Mouse (Mus musculus): ENCODE measurements at regions not wholly inside any gene's neighbourhood (a gene's known extent, or its start where the extent isn't known, plus 50 kb on each side); places are given as distances from the start of the nearest gene placed in this dataset.

DNA sequence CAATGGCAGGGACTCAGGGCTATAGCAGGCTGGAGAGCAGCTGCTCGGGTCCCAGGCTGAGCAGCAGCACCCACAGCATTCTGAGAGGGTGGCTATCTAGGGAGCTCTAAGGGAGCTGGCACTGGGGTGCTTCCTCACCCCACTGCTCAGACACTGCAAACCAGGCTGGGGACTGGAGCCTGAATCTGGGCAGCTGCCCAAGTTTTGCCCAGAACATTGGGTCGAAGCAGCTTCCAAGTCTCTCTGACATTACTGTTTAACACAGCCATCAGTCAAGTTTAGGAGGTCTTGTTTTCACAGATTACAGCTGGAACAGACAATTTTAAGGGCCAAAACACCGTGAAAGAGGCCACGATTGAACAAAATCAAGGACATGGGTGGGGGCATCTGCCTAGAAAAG is 96.1 kb upstream of the Tcerg1l start:
- peak; percentile 60 to 78 for DNase-seq

GRCm38 (mm10) chr7:138492261-138492660 is 94.7 kb upstream of the Tcerg1l start:
- peak; percentile 28 to 62 for DNase-seq

DNA sequence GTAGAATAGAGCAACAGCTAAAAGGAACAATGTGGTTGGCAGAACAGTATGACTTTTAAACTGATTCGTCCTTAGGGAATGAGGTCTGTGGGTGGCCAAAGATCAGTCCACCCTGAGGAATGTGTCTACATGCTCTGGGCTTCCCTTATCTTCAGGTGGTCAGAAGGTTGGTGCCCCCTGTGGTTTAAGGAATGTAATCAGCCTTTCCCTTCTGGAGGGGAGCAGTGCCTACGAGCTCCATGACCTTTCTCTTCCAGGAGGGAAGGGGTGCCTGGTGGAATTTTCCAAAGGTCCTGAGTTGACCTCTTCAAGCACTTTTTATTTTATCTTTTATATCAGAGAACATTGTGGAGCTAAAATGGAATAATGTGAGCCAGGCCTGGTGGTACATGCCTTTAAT is 91.9 kb upstream of the Tcerg1l start:
- DNase-seq = no peak

GRCm38 (mm10) chr7:138488201-138488720 is 90.7 kb upstream of the Tcerg1l start:
- peak; percentile 30 to 54 for DNase-seq

- peak; percentile 50 to 67 for DNase-seq
These were observed 75.4 kb upstream of the Tcerg1l start for GRCm38 (mm10) chr7:138472891-138473455.

- DNase-seq = peak in 1 of 2 experiments; percentile 17
These were observed 74.8 kb upstream of the Tcerg1l start for GRCm38 (mm10) chr7:138472371-138472770.

GRCm38 (mm10) chr7:138469211-138469610 is 71.7 kb upstream of the Tcerg1l start:
- DNase-seq = no peak

DNA sequence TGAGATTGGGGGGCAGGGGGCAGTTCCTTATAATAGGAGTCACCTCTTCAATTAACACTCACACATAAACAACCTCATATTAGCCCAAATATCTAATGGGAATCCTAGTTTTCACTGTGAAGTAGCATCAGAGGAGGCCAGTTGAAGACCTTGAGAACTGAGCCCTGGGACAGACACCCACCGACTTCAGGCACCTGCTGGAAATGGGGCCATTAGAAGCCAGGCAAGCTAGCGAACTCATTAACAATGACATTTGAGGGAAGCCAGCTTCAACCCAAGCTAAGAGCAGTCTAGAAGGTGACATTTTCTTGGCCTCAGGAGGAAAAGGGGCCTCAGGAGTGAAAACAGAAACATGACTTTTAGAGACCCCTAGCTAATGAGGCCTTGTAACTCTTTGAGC is 70.9 kb upstream of the Tcerg1l start:
- DNase-seq = no peak

- peak; percentile 11 to 23 for DNase-seq
These were observed 70.5 kb upstream of the Tcerg1l start for GRCm38 (mm10) chr7:138467981-138468380.

DNA sequence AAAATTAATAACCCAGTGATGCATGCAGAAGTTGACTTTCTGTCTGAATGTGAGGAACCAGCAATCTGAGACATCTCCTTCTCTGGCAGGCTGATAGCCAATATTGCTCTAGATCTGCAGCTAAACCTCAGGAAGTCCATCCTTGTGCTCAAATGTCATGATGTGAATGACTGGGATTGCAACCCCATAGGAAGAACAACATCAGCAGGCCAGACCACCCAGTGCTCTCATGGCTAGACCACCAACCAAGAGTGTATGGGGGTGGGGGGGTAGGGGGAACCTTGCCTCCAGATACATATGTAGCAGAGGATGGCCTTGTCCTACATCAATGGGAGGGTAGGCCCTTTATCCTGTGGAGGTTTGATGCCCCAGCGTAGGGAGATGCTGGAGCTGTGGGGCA is 69.9 kb upstream of the Tcerg1l start:
- no peak for DNase-seq

DNA sequence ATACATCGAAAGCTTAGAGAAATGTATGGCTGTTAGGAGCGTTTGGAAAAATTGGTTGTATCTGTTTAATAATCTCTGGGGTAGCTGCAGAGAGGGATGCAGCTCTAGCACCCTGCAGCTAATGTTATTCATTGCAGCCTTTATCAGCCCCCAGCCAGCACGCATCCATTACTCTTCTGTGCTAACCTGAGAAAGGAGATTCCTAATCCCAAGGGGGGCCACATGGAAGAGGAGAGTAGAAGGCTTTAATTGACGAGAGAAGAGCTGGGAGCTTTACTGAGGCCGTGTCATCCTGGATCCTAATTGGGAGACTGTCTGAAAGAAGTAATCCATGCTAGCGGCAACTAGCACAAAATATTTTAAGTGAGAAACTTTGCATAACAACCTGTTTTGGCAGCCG is 60.4 kb upstream of the Tcerg1l start:
- DNase-seq = no peak

GRCm38 (mm10) chr7:138455371-138455770 is 57.8 kb upstream of the Tcerg1l start:
- DNase-seq = no peak

- DNase-seq = peak; percentile 26 to 65
These were observed 57.1 kb upstream of the Tcerg1l start for GRCm38 (mm10) chr7:138454498-138455225.

DNA sequence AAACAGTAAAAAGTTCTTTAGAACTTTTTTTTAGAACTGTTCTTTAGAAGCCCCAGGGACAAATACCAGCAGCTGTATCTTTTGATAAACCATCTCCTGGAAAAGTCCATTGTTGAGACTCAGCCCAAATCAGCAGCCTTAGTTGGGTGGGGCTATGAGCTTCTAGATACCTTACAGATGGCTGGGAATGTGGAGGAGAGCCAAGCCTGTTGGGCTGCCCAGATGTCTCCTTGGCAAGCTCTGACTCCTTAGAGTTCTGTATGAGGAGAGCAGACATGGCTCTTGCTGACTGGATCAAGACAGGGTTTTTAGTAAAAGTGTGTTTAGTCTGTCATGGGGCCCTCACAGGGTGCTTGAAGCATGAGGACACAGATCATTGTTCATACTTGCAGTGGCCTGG is 53.8 kb upstream of the Tcerg1l start:
- no peak for DNase-seq

- no peak for DNase-seq
These were observed 51.0 kb upstream of the Tcerg1l start for GRCm38 (mm10) chr7:138448519-138448918.

Data from kidney, postnatal 36 days (tissue).